Mouse (Mus musculus): ENCODE measurements around the gene Mtrex.

Mtrex gene

GRCm38 (mm10) chr13:112927287-112928001 is at the start of gene Mtrex, which contains the start of gene Dhx29:
Gene Mtrex (minus strand): TSS chr13:112927398.
Gene Dhx29 (plus strand): TSS chr13:112927454.
- peak; percentile 97 for DNase-seq

GRCm38 (mm10) chr13:112976720-112977119 is 49.5 kb upstream of the Mtrex start:
- DNase-seq = no peak

GRCm38 (mm10) chr13:112967267-112967666 is 40.1 kb upstream of the Mtrex start:
- no peak for DNase-seq

GRCm38 (mm10) chr13:112964421-112964820 is 37.2 kb upstream of the Mtrex start:
- no peak for DNase-seq

GRCm38 (mm10) chr13:112963081-112963480 is 35.9 kb upstream of the Mtrex start:
- no peak for DNase-seq

GRCm38 (mm10) chr13:112954067-112954466 is 26.9 kb upstream of the Mtrex start:
- no peak for DNase-seq

- no peak for DNase-seq
Observed at GRCm38 (mm10) chr13:112945900-112946299, 18.7 kb upstream of the Mtrex start.

GRCm38 (mm10) chr13:112945312-112945711 is 18.1 kb upstream of the Mtrex start:
- DNase-seq = no peak

- no peak for DNase-seq
Observed at GRCm38 (mm10) chr13:112941879-112942330, 14.7 kb upstream of the Mtrex start.

- no peak for DNase-seq
Observed at GRCm38 (mm10) chr13:112938130-112938529, 10.9 kb upstream of the Mtrex start.

- no peak for DNase-seq
Observed at GRCm38 (mm10) chr13:112928038-112928668, 955 bp upstream of the Mtrex start.

- peak; percentile 10 for DNase-seq
Observed at GRCm38 (mm10) chr13:112926796-112927195, 402 bp downstream of the Mtrex start.

GRCm38 (mm10) chr13:112925976-112926375 is 1.2 kb downstream of the Mtrex start:
- DNase-seq = no peak

- no peak for DNase-seq
Observed at GRCm38 (mm10) chr13:112925266-112925665, 1.9 kb downstream of the Mtrex start.

- DNase-seq = no peak
Observed at GRCm38 (mm10) chr13:112920906-112921305, 6.3 kb downstream of the Mtrex start.

- no peak for DNase-seq
Observed at GRCm38 (mm10) chr13:112919141-112919865, 7.9 kb downstream of the Mtrex start.

- DNase-seq = no peak
Observed at GRCm38 (mm10) chr13:112910434-112910833, 16.8 kb downstream of the Mtrex start.

GRCm38 (mm10) chr13:112909663-112910062 is 17.5 kb downstream of the Mtrex start:
- peak; percentile 11 for DNase-seq

GRCm38 (mm10) chr13:112902176-112902575 is 25.0 kb downstream of the Mtrex start:
- DNase-seq = no peak

GRCm38 (mm10) chr13:112887234-112887633 is 40.0 kb downstream of the Mtrex start:
- no peak for DNase-seq

- DNase-seq = no peak
Observed at GRCm38 (mm10) chr13:112871500-112872266, 55.5 kb downstream of the Mtrex start.

GRCm38 (mm10) chr13:112870039-112870690 is 57.0 kb downstream of the Mtrex start:
- no peak for DNase-seq

All from right cerebral cortex, postnatal 4 days (tissue).